Mouse (Mus musculus) ES-E14 (cell line): ENCODE data around the gene Sell.

ENCODE experiments used
- HCFC1 ChIP-seq: IDR thresholded peaks from 2 replicates; pipeline ENCODE4 v1.6.1; 2012; ENCODE audit warnings: low read length, inconsistent platforms, borderline replicate concordance; ENCODE audit not compliant: insufficient read depth
- MAFK ChIP-seq: IDR thresholded peaks from 2 replicates; pipeline ENCODE4 v1.6.1; 2014; ENCODE audit warnings: mild to moderate bottlenecking, low read depth, low read length, inconsistent platforms; ENCODE audit not compliant: insufficient read depth
- ZNF384 ChIP-seq: IDR thresholded peaks from 2 replicates; pipeline ENCODE4 v1.6.1; 2012; ENCODE audit warnings: low read depth, low read length, inconsistent platforms

GRCm38 (mm10) chr1:164097911-164098310 is 36.1 kb downstream of the Sell start:
- no peak for TF ChIP-seq ZNF384
- TF ChIP-seq MAFK, result no peak
- no peak for TF ChIP-seq HCFC1
